Mouse (Mus musculus) forebrain, embryonic 10.5 days (tissue): Measurements from ENCODE around the gene Paxx. TPM values are rescaled to one million over a fixed set of nuclear protein-coding genes. Genes with fewer than 3 reads are reported as not detected.

Experiments used
- DNase-seq: peaks from one replicate; pipeline ENCODE4 v3.0.0-alpha.2; 2017; ENCODE audit warnings: low spot score; ENCODE audit errors: extremely low spot score
- H3K27ac ChIP-seq: fragments of 300-500 bp; sonication (generic); 2 replicates; pipeline ENCODE4 v1.5.1; 2016; ENCODE audit warnings: mild to moderate bottlenecking
- H3K27me3 ChIP-seq: fragments of 300-500 bp; sonication (generic); 2 replicates; pipeline ENCODE4 v1.6.1; 2016; ENCODE audit warnings: mild to moderate bottlenecking; ENCODE audit not compliant: poor library complexity, severe bottlenecking
- H3K36me3 ChIP-seq: fragments of 300-500 bp; sonication (generic); replicated peaks from 2 replicates; pipeline ENCODE4 v1.6.1; 2016; ENCODE audit warnings: mild to moderate bottlenecking, moderate library complexity
- H3K4me1 ChIP-seq: fragments of 300-500 bp; sonication (generic); 2 replicates; pipeline ENCODE4 v1.6.1; 2016
- H3K4me3 ChIP-seq: fragments of 300-500 bp; sonication (generic); 2 replicates; pipeline ENCODE4 v1.5.1; 2016; ENCODE audit warnings: mild to moderate bottlenecking, moderate library complexity
- H3K9me3 ChIP-seq: fragments of 300-500 bp; sonication (generic); 2 replicates; pipeline ENCODE4 v1.6.1; 2016; ENCODE audit warnings: mild to moderate bottlenecking, moderate library complexity
- WGBS: fragments of 180-500 bp; shearing (Covaris S2); methylation state at CpG from one replicate; pipeline ENCODE4 v1.1.7; 2016; 5-methylcytosine and 5-hydroxymethylcytosine counted together
- polyA plus RNA-seq: library from polyadenylated mRNA; unstranded; fragments of >200 nt; fragmentation: Nextera tagmentation; extraction: Ambion mirVana; gene quantifications from 2 replicates; pipeline ENCODE4 v1.2.1, GENCODE M21; 2016

The Paxx gene
- polyA plus RNA-seq, 1 experiment from 2014 or later = 12.4 TPM

- WGBS = 74% methylated on average over 14 of the region's 14 CpGs
- H3K27ac ChIP-seq = no peak within 1 kb of the TSS
- peaks cover 24% of the 10 kb centered on the region for H3K4me1 ChIP-seq
- no peak for DNase-seq
- H3K27me3 ChIP-seq = no peaks in the 10 kb centered on the region
- H3K4me3 ChIP-seq = no peak within 1 kb of the TSS
- H3K36me3 ChIP-seq = peaks cover 6% of the 10 kb centered on the region
- H3K9me3 ChIP-seq = no peaks in the 10 kb centered on the region
These were observed 4.5 kb downstream of the Paxx start, which contains the start of gene Clic3 for GRCm38 (mm10) chr2:25456205-25456953. TSS of gene Clic3 (plus strand) at chr2:25456838.

- Histone ChIP-seq H3K4me3 (no peak overlapping the region), H3K4me1 (no peaks in the 10 kb centered on the region), H3K9me3 (no peaks in the 10 kb centered on the region), H3K36me3 (peaks cover 3% of the 10 kb centered on the region; the same call in 1 of the 2 replicates), H3K27me3 (no peaks in the 10 kb centered on the region), H3K27ac (no peak overlapping the region)
- DNase-seq = no peak
- 60% methylated on average over 1 of the region's 1 CpGs for WGBS
These were observed 7.9 kb downstream of the Paxx start for GRCm38 (mm10) chr2:25452951-25453350.

- H3K36me3 ChIP-seq = peaks cover 22% of the 10 kb centered on the region
- 84% methylated on average over 8 of the region's 8 CpGs for WGBS
- H3K27ac ChIP-seq = no peak overlapping the region
- no peaks in the 10 kb centered on the region for H3K4me1 ChIP-seq
- no peak overlapping the region for H3K4me3 ChIP-seq
- H3K27me3 ChIP-seq = no peaks in the 10 kb centered on the region
- no peak for DNase-seq
- H3K9me3 ChIP-seq = no peaks in the 10 kb centered on the region
These were observed 9.8 kb downstream of the Paxx start for GRCm38 (mm10) chr2:25450853-25451647.

GRCm38 (mm10) chr2:25442682-25443081 is 18.2 kb downstream of the Paxx start:
- Histone ChIP-seq H3K4me3 (no peak overlapping the region), H3K27ac (no peak overlapping the region), H3K4me1 (no peaks in the 10 kb centered on the region), H3K36me3 (peaks cover 96% of the 10 kb centered on the region), H3K9me3 (no peaks in the 10 kb centered on the region), H3K27me3 (no peaks in the 10 kb centered on the region)
- DNase-seq = no peak
- WGBS = 91% methylated on average over 14 of the region's 14 CpGs

GRCm38 (mm10) chr2:25441067-25441466 is 19.8 kb downstream of the Paxx start:
- no peak overlapping the region for H3K27ac ChIP-seq
- H3K36me3 ChIP-seq = peaks cover 95% of the 10 kb centered on the region
- H3K4me1 ChIP-seq = no peaks in the 10 kb centered on the region
- no peaks in the 10 kb centered on the region for H3K9me3 ChIP-seq
- no peak for DNase-seq
- no peaks in the 10 kb centered on the region for H3K27me3 ChIP-seq
- 87% methylated on average over 20 of the region's 20 CpGs for WGBS
- H3K4me3 ChIP-seq = no peak overlapping the region

- no peak for DNase-seq
- Histone ChIP-seq H3K4me1 (peaks cover 9% of the 10 kb centered on the region), H3K27ac (no peak overlapping the region), H3K9me3 (no peaks in the 10 kb centered on the region), H3K27me3 (no peaks in the 10 kb centered on the region), H3K4me3 (no peak overlapping the region), H3K36me3 (peaks cover 63% of the 10 kb centered on the region)
- 93% methylated on average over 10 of the region's 10 CpGs for WGBS
These were observed 24.5 kb downstream of the Paxx start for GRCm38 (mm10) chr2:25436286-25436820.

GRCm38 (mm10) chr2:25434292-25434691 is 26.6 kb downstream of the Paxx start:
- whole genome bisulfite sequencing = 90% methylated on average over 8 of the region's 8 CpGs
- no peaks in the 10 kb centered on the region for H3K9me3 ChIP-seq
- H3K27ac ChIP-seq = no peak overlapping the region
- peaks cover 46% of the 10 kb centered on the region for H3K36me3 ChIP-seq
- DNase-seq = no peak
- no peak overlapping the region for H3K4me3 ChIP-seq
- H3K4me1 ChIP-seq = peaks cover 29% of the 10 kb centered on the region
- H3K27me3 ChIP-seq = peaks cover 19% of the 10 kb centered on the region

- WGBS = 94% methylated on average over 17 of the region's 17 CpGs
- Histone ChIP-seq H3K9me3 (no peaks in the 10 kb centered on the region), H3K27ac (no peak overlapping the region), H3K27me3 (peaks cover 24% of the 10 kb centered on the region), H3K4me1 (peaks cover 38% of the 10 kb centered on the region), H3K4me3 (no peak overlapping the region), H3K36me3 (peaks cover 34% of the 10 kb centered on the region)
- DNase-seq = no peak
These were observed 27.8 kb downstream of the Paxx start for GRCm38 (mm10) chr2:25433101-25433500.

- peaks cover 41% of the 10 kb centered on the region for H3K4me1 ChIP-seq
These were observed 28.4 kb downstream of the Paxx start for GRCm38 (mm10) chr2:25432326-25433098.

GRCm38 (mm10) chr2:25431308-25431855 is 29.5 kb downstream of the Paxx start:
- peaks cover 27% of the 10 kb centered on the region for H3K27me3 ChIP-seq
- H3K27ac ChIP-seq = no peak overlapping the region
- H3K4me1 ChIP-seq = peaks cover 41% of the 10 kb centered on the region
- WGBS = 60% methylated on average over 6 of the region's 6 CpGs
- DNase-seq = no peak
- no peak overlapping the region for H3K4me3 ChIP-seq
- H3K9me3 ChIP-seq = no peaks in the 10 kb centered on the region
- H3K36me3 ChIP-seq = peaks cover 17% of the 10 kb centered on the region

More at GRCm38 (mm10) chr2:25432326-25433098, 28.4 kb downstream of the Paxx start:
- WGBS = 84% methylated on average over 11 of the region's 11 CpGs
- H3K9me3 ChIP-seq = no peaks in the 10 kb centered on the region
- peaks cover 28% of the 10 kb centered on the region for H3K36me3 ChIP-seq
- no peak for DNase-seq
- H3K27me3 ChIP-seq = peaks cover 24% of the 10 kb centered on the region
- no peak overlapping the region for H3K27ac ChIP-seq
- no peak overlapping the region for H3K4me3 ChIP-seq

GRCm38 (mm10) chr2:25430395-25431233 is 30.3 kb downstream of the Paxx start:
- DNase-seq = no peak
- Histone ChIP-seq H3K36me3 (peaks cover 10% of the 10 kb centered on the region; the same call in 1 of the 2 replicates), H3K27ac (no peak overlapping the region), H3K9me3 (no peaks in the 10 kb centered on the region), H3K4me1 (peaks cover 43% of the 10 kb centered on the region), H3K27me3 (peaks cover 35% of the 10 kb centered on the region), H3K4me3 (no peak overlapping the region)
- WGBS = 69% methylated on average over 17 of the region's 17 CpGs
